Mouse (Mus musculus): ENCODE results near the gene Gba2.
"Not testable (repeated sequence)": the region's sequence is repeated elsewhere in the genome, so short reads cannot be mapped to it uniquely, and the experiment has no call there.

The Gba2 gene

DNA sequence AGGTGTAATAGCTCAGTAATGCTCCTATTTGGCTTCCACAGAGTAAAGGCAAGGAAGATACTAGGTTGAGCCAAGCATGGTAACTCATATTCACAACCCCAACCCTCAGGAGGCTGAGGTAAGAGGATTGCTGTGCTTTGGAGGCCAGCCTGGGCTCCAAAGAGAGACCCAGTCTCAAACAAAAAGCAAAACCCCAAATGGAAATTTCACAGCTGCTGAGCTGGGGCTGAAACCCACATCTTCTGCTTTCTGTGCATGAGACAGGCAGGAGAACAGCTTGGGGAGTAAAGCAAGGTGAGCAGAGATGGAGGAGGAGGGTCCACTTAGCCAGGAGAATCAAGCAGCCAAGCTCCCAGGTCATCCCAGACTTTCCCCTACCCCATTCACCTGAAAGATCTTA lies 24.8 kb downstream of the Gba2 start:
- DNase-seq (ENCODE audit: low spot score in 2 of 2) = no peak

DNA sequence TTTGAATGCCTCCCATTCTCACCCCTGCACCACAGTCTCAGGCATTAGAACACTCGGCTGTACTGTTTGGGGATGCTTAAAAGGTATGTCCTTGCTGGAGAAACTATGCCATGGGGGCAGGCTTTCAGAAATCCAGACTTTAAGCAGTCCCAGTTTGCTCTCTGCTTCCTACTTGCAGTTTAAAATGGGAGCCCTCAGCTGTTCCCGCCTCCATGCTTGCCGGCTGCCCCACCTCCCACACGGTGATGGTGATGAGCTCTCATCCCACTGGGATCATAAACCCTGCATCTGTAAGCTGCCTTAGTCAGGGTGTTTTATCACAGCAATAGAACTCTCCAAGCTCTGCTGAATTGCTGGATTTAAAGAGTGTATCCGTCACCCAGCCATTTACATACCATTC lies 26.2 kb downstream of the Gba2 start:
- no peak for DNase-seq (ENCODE audit: low spot score in 2 of 2)

DNA sequence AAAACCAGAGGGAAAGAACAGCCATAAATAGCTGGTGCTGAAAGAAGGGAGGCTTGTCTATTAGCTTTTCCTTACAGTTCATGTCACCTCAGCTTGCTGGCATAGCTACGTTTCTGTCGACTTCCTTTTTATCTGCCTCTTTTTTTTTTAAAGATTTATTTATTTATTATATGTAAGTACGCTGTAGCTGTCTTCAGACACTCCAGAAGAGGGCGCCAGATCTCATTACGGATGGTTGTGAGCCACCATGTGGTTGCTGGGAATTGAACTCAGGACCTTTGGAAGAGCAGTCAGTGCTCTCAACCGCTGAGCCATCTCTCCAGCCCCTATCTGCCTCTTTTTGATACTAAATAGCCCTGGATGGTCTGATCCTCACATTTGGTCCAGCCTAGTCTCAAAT lies 26.8 kb downstream of the Gba2 start:
- not testable (repeated sequence) for DNase-seq (ENCODE audit: low spot score in 2 of 2)

DNA sequence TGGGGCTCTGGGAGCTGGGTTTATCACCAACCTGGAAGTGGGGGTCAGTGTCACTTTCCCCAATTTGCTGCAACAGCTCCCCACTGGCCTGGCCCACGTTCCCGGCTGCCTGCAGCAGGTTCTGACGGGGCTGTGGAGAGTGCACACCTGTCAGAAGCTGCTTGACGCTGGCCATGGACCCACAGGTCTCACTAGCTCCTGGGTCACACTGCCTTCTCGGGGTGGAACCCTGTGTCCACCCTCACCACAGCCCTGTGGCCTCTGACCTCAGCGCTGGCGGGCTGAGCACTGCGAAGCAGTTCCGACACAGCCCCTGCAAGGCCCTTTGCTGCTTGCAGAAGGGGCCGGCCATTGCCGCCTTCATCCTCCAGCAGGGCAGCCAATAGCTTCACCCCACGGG lies 29.6 kb downstream of the Gba2 start:
- no peak for DNase-seq (ENCODE audit: low spot score in 2 of 2)

DNA sequence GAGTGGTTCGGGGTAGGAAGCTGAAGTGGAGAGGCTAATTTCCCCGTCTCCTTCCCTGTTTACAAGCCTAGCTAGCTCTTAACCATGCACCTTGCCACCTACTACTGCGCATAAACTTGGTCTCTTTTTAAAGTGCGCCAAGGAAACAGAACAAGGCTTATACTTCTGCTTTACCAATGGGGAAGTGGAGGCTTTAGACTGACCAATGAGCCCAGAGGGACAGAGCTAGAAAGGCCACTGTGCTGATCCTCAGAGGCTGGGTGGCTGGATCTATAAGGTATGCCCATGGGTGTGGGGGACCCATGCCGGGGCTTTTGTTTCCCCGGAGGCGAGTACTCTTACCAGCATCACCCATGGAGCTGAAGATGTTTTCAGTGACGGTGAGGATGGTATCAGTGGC lies 31.5 kb downstream of the Gba2 start:
- DNase-seq (ENCODE audit: low spot score in 2 of 2) = no peak

DNA sequence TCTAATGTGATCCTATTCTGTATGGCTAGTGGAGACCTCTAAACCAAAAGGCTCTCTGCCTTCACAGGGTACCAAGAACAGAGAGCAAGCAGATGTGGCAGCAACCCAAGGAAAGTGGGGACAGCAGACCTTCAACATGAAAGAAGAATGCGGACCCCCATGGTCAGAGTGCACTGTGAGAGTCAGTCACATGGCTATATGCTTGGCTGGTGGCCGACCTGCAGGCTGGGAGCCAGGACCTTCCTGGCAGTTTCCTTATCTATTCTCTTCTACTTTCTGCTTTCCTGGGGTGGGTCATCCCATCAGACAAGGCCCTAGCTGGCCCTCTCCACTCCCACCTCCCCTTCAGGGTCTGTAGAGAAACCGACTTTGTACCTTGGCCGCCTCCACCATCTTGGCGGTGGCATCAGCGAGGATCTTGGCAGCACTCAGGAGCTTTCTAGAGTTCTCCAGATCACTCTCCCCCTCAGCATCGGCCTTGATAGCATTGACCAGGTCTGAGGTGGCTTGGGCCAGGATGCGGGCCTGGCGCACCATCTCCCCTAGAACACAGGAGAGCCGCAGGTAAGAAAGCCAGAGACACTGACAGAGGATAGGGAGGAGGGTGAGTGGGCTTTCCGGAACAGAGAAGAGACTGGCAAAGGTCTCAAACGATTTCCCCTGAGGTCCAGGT lies 32.2 kb downstream of the Gba2 start:
- DNase-seq (ENCODE audit: low spot score in 2 of 2) = no peak

DNA sequence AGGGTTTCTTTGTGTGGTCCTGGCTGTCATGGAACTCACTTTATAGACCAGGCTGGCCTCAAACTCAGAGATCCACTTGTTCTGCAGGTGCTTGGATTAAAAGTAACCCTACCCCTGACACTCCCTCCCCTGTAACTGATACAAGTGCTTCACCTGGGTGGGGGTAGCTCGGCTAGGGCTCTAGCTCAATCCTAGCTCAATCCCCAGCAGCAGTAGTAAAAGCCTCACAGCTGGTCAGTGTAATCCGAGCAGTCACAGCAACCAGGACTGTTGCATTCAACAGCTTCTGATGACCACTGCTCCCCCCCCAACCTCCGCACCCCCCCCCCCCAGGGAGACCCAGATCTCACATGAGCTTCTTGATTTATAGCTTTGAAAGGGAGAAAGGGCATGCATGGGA lies 36.6 kb downstream of the Gba2 start:
- no peak for DNase-seq (ENCODE audit: low spot score in 2 of 2)

DNA sequence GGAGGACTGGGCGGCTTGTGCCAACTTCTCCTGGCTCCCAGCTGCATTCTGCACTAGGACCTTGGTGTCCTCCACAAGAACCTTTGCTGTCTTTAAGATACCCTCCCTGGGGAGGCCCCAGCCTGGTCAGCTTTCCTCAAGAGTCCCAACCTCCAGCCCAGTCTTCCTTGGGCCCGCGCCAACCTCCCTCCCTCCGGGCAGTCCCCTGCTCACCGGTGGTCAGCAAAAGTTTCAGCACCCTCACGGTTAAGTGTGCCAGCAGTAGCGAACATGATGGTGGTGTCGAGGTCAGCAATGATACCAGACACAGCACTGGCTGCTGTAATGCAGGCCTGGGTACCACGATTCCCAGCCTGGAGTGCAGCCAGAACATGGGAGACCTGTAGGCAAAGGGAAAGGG lies 42.6 kb downstream of the Gba2 start:
- DNase-seq (ENCODE audit: low spot score in 2 of 2) = no peak

DNA sequence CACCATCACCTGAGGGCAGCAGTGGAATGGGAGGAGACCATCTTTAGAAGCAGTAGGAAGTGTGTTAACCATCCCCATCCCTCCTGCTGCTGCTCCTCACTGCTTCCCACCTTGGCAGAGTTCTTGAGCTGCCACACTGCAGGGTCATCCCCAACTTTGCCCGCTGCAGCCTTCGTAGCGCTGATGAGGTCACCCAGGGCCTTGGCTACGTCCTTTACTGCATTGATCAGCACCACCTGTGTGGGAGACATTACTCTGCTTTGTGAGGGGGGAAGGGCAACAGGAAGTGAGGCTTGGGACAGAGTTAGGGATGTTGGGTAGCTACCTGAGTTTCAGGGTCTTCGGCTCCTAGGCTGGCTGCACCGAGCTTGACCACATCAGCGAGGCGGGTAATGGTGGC lies 43.0 kb downstream of the Gba2 start:
- no peak for DNase-seq (ENCODE audit: low spot score in 2 of 2)

DNA sequence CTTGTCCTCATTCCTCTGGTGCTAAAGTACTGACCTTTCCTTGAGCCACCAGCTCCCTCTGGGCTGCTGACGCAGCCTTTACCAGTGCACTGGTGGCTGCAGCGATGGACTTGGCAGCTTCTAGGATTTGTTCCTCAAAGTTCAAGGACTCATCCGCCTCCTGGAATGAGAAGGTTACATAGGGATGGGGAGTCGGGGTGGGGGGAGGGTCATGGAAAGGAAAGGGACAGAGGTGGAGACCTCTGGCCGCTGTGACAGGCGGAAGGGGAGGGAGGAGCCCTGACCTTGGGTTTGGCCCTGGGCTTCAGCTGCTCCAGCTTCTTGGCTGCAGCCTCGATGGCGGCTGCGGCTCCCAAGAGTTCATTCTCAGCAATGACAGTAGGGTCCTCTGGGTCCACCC lies 45.4 kb downstream of the Gba2 start:
- DNase-seq (ENCODE audit: low spot score in 2 of 2) = no peak

DNA sequence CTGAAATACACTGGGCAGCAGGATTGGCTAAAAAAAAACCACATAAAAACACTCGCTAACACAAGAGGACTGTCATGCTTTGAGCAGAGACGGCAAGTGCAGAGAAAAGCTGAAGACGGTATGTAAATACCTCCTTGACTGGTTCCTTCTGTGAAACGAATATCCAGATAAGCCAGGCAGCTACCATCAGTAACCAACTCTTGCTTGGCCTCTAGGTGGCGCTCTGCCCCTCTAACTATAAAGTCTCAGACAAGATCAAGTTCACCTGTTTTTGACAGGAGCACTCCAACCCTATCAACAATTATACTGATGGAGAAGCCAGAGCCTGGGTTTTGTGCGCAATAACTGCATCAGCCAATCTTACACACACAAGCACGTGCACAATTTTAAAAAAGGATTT lies 48.1 kb downstream of the Gba2 start:
- DNase-seq (ENCODE audit: low spot score in 2 of 2) = peak; percentile 55 to 77

DNA sequence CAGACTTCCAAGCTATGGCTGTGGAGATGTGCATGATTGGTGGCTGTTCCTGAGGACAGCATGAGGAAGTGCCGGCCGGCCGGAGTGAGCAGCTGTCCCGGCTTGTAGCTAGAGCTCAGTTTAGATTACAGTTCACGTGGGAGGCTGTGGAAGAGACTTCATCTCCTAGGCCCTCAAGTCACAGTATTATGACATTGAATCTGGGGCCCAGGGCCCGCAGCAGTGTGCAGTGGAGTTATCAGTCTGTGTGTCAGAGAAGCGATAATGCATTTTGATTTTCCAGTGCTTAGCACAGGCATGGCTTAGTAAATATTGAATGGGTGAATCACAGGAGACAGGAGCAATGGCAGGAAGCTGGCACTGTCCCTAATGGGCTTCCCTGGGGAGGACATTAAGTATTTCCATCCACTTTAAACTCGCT lies 48.6 kb downstream of the Gba2 start:
- DNase-seq (ENCODE audit: low spot score in 2 of 2) = no peak

DNA sequence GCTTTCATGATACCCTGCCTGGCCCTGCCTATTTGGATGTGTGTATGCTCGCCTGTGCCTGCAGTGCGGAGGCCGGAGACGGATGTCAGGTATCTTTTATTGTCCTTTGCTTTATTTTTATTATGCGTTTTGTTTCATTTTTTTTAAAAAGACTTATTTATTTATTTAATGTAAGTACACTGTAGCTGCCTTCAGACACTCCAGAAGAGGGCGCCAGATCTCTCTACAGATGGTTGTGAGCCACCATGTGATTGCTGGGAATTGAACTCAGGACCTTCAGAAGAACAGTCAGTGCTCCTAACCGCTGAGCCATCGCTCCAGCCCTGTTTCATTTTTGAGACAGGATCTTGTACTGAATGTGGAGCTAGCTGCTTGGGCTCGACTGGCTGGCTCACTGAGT lies 50.2 kb downstream of the Gba2 start:
- no peak for DNase-seq (ENCODE audit: low spot score in 2 of 2)

DNA sequence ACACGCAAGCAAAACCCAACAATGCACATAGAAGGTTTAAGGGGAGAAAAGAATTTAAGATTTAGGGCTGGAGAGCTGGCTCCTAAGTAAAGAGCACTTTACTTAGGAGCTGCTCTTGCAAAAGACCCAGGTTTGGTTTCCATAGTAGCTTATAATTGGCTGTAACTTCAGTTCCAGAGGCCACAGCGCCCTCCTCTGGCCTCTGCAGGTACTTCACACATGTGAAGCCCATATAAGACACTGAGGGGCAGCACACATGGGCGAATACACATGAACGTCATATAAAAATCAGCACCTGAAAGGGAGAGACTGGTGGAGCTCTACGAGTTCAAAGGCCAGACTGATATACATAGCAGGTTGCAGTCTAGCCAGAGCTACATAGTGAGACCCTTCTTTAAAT lies 50.8 kb downstream of the Gba2 start:
- no peak for DNase-seq (ENCODE audit: low spot score in 2 of 2)

DNA sequence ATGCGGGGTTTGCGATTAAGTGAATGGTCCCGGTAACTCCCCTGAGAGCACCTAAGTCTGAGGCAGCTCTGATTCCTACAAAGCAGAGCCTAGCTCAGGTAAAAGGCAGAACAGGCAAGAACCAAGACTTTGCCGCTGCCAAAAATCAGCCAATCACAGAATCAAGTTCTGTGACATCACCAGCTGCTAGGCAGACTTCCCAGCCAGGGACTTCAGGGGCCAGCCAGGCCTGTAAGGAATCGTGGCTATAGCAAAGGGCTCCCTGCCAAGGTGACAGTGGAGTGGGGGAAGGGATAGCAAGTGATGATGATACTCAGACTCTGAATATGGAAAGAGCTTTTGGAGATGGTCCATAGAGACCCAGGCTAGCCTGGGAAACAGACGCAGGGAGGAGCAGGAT lies 58.7 kb downstream of the Gba2 start:
- DNase-seq (ENCODE audit: low spot score in 2 of 2) = peak; percentile 66 to 84

DNA sequence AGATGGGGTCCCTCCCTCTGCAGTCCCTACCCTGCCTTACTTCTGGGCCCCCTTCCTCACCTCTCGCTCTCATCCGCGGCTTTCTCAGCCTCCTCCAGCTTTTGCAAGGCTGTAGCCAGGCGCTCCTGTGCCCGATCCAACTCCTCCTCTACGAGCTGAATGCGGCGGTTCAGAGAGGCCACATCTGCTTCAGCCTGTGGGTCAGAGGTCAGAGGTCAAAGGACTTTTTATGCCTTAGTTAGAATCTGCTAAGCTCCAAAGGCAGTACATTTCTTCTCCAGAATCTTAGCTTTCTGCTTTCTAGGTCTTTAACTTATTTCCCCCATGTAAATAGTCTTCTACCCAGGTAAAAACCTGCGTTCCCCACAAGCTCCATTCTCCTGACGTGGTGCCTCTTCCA lies 59.1 kb downstream of the Gba2 start:
- DNase-seq (ENCODE audit: low spot score in 2 of 2) = no peak

Data from spleen, postnatal 14 days (tissue).